Mouse (Mus musculus) cerebellum, adult 2 months (tissue): ENCODE data around the gene Rhox4f. TPM values are rescaled to one million over a fixed set of nuclear protein-coding genes. Genes with fewer than 3 reads are reported as not detected.
"Not testable (repeated sequence)": the region's sequence is repeated elsewhere in the genome, so short reads cannot be mapped to it uniquely, and the experiment has no call there.

Experiments used
- DNase-seq, 2 experiments: peaks; one replicate each; pipeline ENCODE4 v3.0.0; 2021
- H3K27ac ChIP-seq: fragments of 200-500 bp; 2 replicates; pipeline ENCODE4 v1.5.1; 2012; ENCODE audit warnings: low read length, control low read depth, inconsistent platforms; ENCODE audit not compliant: insufficient read depth
- H3K27me3 ChIP-seq: fragments of 200-500 bp; 2 replicates; pipeline ENCODE4 v1.6.1; 2012; ENCODE audit warnings: inconsistent platforms, mild to moderate bottlenecking, low read length, moderate library complexity; ENCODE audit not compliant: control insufficient read depth, insufficient read depth
- H3K4me1 ChIP-seq: fragments of 200-500 bp; 2 replicates; pipeline ENCODE4 v1.6.1; 2011; ENCODE audit warnings: low read length; ENCODE audit not compliant: control insufficient read depth, insufficient read depth
- H3K4me3 ChIP-seq: fragments of 200-500 bp; replicated peaks from 2 replicates; pipeline ENCODE3; 2011; ENCODE audit warnings: mild to moderate bottlenecking, low read depth, low read length, control low read depth; ENCODE audit not compliant: insufficient read depth
- WGBS: fragments of 180-500 bp; shearing (Covaris S2); methylation state at CpG from one replicate; pipeline ENCODE4 v1.1.7; 2018; 5-methylcytosine and 5-hydroxymethylcytosine counted together
- polyA plus RNA-seq: library from polyadenylated mRNA; depleted of rRNA; stranded (reverse); fragments of >200 nt; gene quantifications from 2 replicates; pipeline ENCODE4 v1.2.3, GENCODE M21; 2012; rRNA removed

Gene Rhox4f
- not detected in 2 replicates for polyA plus RNA-seq

DNA sequence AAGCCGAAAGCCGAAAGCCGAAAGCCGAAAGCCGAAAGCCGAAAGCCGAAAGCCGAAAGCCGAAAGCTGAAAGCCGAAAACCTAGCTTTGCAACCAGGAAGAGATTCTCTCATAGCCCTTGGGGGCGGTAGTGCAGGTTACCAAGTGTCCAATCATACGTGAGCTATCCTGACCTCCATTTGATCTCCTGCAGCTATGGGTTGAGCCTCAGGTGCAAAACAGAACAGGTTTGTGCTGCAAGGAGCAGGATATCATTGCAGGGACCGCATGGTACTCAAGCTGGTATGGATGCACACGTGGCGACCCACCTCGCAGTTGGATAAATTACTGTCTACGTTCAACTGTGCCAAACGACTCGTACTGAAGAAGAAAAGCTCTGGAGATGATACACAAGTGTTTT is at the start of gene Rhox4f:
Gene Rhox4f (minus strand): TSS at position 101 of the 400 bp plus-strand sequence.
- not testable (repeated sequence) for H3K27ac ChIP-seq, H3K4me3 ChIP-seq, DNase-seq, H3K4me1 ChIP-seq, H3K27me3 ChIP-seq
- WGBS = 94% methylated on average over 19 of the region's 19 CpGs

- not testable (repeated sequence) for DNase-seq, H3K27me3 ChIP-seq, H3K4me1 ChIP-seq, H3K27ac ChIP-seq, H3K4me3 ChIP-seq
- WGBS = 96% methylated on average over 18 of the region's 20 CpGs
Observed at GRCm38 (mm10) chrX:37651227-37651626, 43.7 kb upstream of the Rhox4f start, which contains the start of gene Rhox4g. Rhox4g (minus strand) TSS chrX:37651327.

GRCm38 (mm10) chrX:37643370-37643769 is 35.9 kb upstream of the Rhox4f start, which contains the start of gene Rhox2g:
Rhox2g (minus strand) TSS chrX:37643470.
- H3K4me1 ChIP-seq, H3K4me3 ChIP-seq, DNase-seq, H3K27ac ChIP-seq, H3K27me3 ChIP-seq: not testable (repeated sequence)
- 86% methylated on average over 6 of the region's 6 CpGs for WGBS

DNA sequence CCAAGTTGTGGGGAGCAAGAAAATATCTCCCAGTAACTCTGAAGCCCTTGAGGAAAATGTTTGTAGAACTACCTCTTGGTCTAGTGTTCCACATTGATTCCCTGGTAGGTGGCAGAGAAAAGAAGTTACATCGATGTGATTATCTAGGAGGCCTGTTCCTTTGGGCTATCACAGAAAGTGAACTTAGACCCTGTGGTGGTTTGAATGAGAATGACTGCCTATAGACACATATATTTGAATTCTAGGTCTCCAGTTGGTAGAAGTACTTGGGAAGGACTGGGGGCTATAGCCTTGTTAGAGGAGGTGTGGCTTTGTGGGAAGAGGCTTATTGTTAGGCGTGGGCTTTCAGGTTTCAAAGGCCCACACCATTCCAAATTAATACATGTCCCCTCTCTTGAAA is 21.0 kb upstream of the Rhox4f start, which contains the start of gene Rhox3g:
Gene Rhox3g (minus strand): TSS at position 101 of the 400 bp plus-strand sequence.
- H3K4me3 ChIP-seq, H3K27ac ChIP-seq, DNase-seq, H3K4me1 ChIP-seq, H3K27me3 ChIP-seq: not testable (repeated sequence)
- WGBS = 96% methylated on average over 2 of the region's 2 CpGs

DNA sequence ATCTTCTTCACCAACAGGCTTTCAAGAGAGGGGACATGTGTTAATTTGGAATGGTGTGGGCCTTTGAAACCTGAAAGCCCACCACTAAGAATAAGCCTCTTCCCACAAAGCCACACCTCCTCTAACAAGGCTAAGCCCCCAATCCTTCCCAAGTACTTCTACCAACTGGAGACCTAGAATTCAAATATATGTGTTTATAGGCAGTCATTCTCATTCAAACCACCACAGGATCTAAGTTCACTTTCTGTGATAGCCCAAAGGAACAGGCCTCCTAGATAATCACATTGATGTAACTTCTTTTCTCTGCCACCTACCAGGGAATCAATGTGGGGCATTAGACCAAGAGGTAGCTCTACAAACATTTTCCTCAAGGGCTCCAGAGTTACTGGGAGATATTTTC is 26.8 kb downstream of the Rhox4f start, which contains the start of gene Rhox3f:
Gene Rhox3f (plus strand): TSS at position 301 of the 400 bp plus-strand sequence.
- not testable (repeated sequence) for DNase-seq, H3K27me3 ChIP-seq, H3K4me3 ChIP-seq, H3K27ac ChIP-seq, H3K4me1 ChIP-seq

GRCm38 (mm10) chrX:37572638-37573037 is 34.9 kb downstream of the Rhox4f start:
- H3K4me1 ChIP-seq, DNase-seq, H3K27ac ChIP-seq, H3K4me3 ChIP-seq, H3K27me3 ChIP-seq: not testable (repeated sequence)
- 19% methylated on average over 2 of the region's 2 CpGs for WGBS

GRCm38 (mm10) chrX:37571105-37571504 is 36.4 kb downstream of the Rhox4f start, which contains the start of gene Rhox2f:
Rhox2f (plus strand) TSS chrX:37571405.
- not testable (repeated sequence) for H3K4me3 ChIP-seq, H3K4me1 ChIP-seq, H3K27me3 ChIP-seq, H3K27ac ChIP-seq, DNase-seq
- 97% methylated on average over 8 of the region's 8 CpGs for WGBS

GRCm38 (mm10) chrX:37557112-37557511 is 50.4 kb downstream of the Rhox4f start, which contains the start of gene Rhox4e:
Rhox4e (plus strand) TSS chrX:37557412.
- WGBS = 95% methylated on average over 10 of the region's 18 CpGs
- DNase-seq, H3K4me3 ChIP-seq, H3K4me1 ChIP-seq, H3K27me3 ChIP-seq, H3K27ac ChIP-seq: not testable (repeated sequence)

Other genes starting within 250 kb of the Rhox4f start
- not detected in 2 replicates for gene Rhox3a2, start 227.7 kb downstream of the Rhox4f start, polyA plus RNA-seq
- not detected in 2 replicates for gene Rhox4a2, start 216.9 kb downstream of the Rhox4f start, polyA plus RNA-seq
- not detected in 2 replicates for gene Rhox2b, start 195.6 kb downstream of the Rhox4f start, polyA plus RNA-seq
- gene Rhox4b, start 175.2 kb downstream of the Rhox4f start, polyA plus RNA-seq = not detected in 2 replicates
- gene Rhox2c, start 154.0 kb downstream of the Rhox4f start, polyA plus RNA-seq = not detected in 2 replicates
- not detected in 2 replicates for gene Rhox3c, start 149.1 kb downstream of the Rhox4f start, polyA plus RNA-seq
- gene Rhox4c, start 127.4 kb downstream of the Rhox4f start, polyA plus RNA-seq = not detected in 2 replicates
- gene Rhox2d, start 114.3 kb downstream of the Rhox4f start, polyA plus RNA-seq = not detected in 2 replicates
- gene Rhox4d, start 93.3 kb downstream of the Rhox4f start, polyA plus RNA-seq = not detected in 2 replicates
- not detected in 2 replicates for gene Rhox2e, start 77.3 kb downstream of the Rhox4f start, polyA plus RNA-seq
- not detected in 2 replicates for gene Rhox3e, start 65.7 kb downstream of the Rhox4f start, polyA plus RNA-seq
- not detected in 2 replicates for gene Rhox4e, start 50.3 kb downstream of the Rhox4f start, polyA plus RNA-seq
- gene Rhox2f, start 36.3 kb downstream of the Rhox4f start, polyA plus RNA-seq = not detected in 2 replicates
- gene Rhox3f, start 26.7 kb downstream of the Rhox4f start, polyA plus RNA-seq = not detected in 2 replicates
- gene Rhox3g, start 20.9 kb upstream of the Rhox4f start, polyA plus RNA-seq = not detected in 2 replicates
- not detected in 2 replicates for gene Rhox2g, start 35.8 kb upstream of the Rhox4f start, polyA plus RNA-seq
- gene Rhox4g, start 43.6 kb upstream of the Rhox4f start, polyA plus RNA-seq = not detected in 2 replicates
- gene Rhox3h, start 61.1 kb upstream of the Rhox4f start, polyA plus RNA-seq = not detected in 2 replicates
- gene Rhox2h, start 65.6 kb upstream of the Rhox4f start, polyA plus RNA-seq = not detected in 2 replicates
- gene Rhox5, start 197.1 kb upstream of the Rhox4f start, polyA plus RNA-seq = 0.33 TPM in 1 of 2 replicates, not detected in the other
- 0.10 TPM in 1 of 2 replicates, not detected in the other for gene Rhox6, start 219.2 kb upstream of the Rhox4f start, polyA plus RNA-seq
- not detected in 2 replicates for gene Rhox7a, start 224.0 kb upstream of the Rhox4f start, polyA plus RNA-seq